In the genomic region with DNA sequence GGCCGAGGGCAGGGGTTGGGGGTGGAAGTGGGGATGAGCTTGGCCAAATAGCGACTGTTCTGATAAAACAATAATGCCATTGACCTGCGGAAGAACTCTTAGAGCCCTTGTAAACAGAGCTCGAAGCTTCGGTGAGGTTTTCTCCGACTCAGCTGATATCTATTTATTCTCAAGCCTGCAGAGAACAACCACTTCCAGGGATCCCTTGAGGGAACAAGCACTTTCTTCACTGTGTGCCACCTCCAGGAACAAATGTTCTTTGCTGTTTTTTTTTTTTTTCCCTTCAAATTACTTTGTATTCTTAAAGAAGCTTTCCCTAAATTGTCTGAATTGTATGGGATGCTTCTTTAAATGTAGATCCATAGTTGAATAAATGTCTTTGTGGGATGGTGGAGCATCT, we compare ENCODE assay signal across 13 mouse cellular contexts.
"Had no signal": no experiment of that assay in that cellular context is flagged by ENCODE, and none has a peak within 500 bp of the region (broad histone marks: within the 10 kb centered on the region; RNA-seq: fewer than 3 reads in every experiment).

No protein-coding gene starts in this region.

- DNase-seq: lung, embryonic 14.5 days; lung, postnatal 10 days; lung, postnatal 4 days; midbrain, embryonic 14.5 days; right cerebral cortex, postnatal 4 days; spleen, adult 18-20 months; thymus, postnatal 36 days had no signal

- H3K27ac ChIP-seq: hindbrain, postnatal 0 days; limb, embryonic 15.5 days; liver, embryonic 12.5 days; midbrain, embryonic 10.5 days; neural tube, embryonic 15.5 days had no signal

- H3K9ac ChIP-seq: limb, embryonic 15.5 days; liver, embryonic 12.5 days; lung, embryonic 14.5 days; neural tube, embryonic 15.5 days had no signal

- H3K36me3 ChIP-seq: limb, embryonic 15.5 days; liver, embryonic 12.5 days; midbrain, embryonic 10.5 days; neural tube, embryonic 15.5 days had no signal

- H3K9me3 ChIP-seq: limb, embryonic 15.5 days; liver, embryonic 12.5 days; neural tube, embryonic 15.5 days had no signal

- H3K4me3 ChIP-seq: limb, embryonic 15.5 days; liver, embryonic 12.5 days; midbrain, embryonic 10.5 days; myocyte; neural tube, embryonic 15.5 days had no signal

- H3K27me3 ChIP-seq: limb, embryonic 15.5 days; liver, embryonic 12.5 days; neural tube, embryonic 15.5 days had no signal

- ATAC-seq: hindbrain, postnatal 0 days; liver, embryonic 12.5 days had no signal

- H3K4me2 ChIP-seq: limb, embryonic 15.5 days; liver, embryonic 12.5 days; lung, embryonic 14.5 days; neural tube, embryonic 15.5 days had no signal

- H3K4me1 ChIP-seq: limb, embryonic 15.5 days; liver, embryonic 12.5 days; midbrain, embryonic 10.5 days; neural tube, embryonic 15.5 days had no signal
